Mouse (Mus musculus) T-helper 1 cell (primary cell): ENCODE results near the gene Arhgap15.

ENCODE experiments used
- in situ Hi-C: fragments of 300-600 bp; cut with MboI, MseI; formaldehyde crosslinking; loops from one replicate; pipeline ENCODE4 v1.15.1; 2025; ENCODE audit warnings: high pct_unique_total_duplicates

Gene Arhgap15

GRCm38 (mm10) chr2:44029035-44029715 is 280.6 kb downstream of the Arhgap15 start:
- in situ Hi-C loops, result no loop called here

GRCm38 (mm10) chr2:44029865-44030264 is 281.2 kb downstream of the Arhgap15 start:
- in situ Hi-C loops, result no loop called here

GRCm38 (mm10) chr2:44039522-44040203 is 291.0 kb downstream of the Arhgap15 start:
- in situ Hi-C loops, result no loop called here

GRCm38 (mm10) chr2:44044088-44044487 is 295.5 kb downstream of the Arhgap15 start:
- in situ Hi-C loops, result no loop called here

- in situ Hi-C loops, result no loop called here
Observed at GRCm38 (mm10) chr2:44044634-44045033, 296.0 kb downstream of the Arhgap15 start.

- in situ Hi-C loops, result no loop called here
Observed at GRCm38 (mm10) chr2:44045231-44045630, 296.6 kb downstream of the Arhgap15 start.

GRCm38 (mm10) chr2:44060306-44060705 is 311.7 kb downstream of the Arhgap15 start:
- in situ Hi-C loops, result no loop called here

- in situ Hi-C loops, result no loop called here
Observed at GRCm38 (mm10) chr2:44060716-44061115, 312.1 kb downstream of the Arhgap15 start.

- in situ Hi-C loops, result no loop called here
Observed at GRCm38 (mm10) chr2:44065067-44065466, 316.4 kb downstream of the Arhgap15 start.

GRCm38 (mm10) chr2:44068151-44068840 is 319.7 kb downstream of the Arhgap15 start:
- in situ Hi-C loops, result no loop called here

- in situ Hi-C loops, result no loop called here
Observed at GRCm38 (mm10) chr2:44068906-44069305, 320.3 kb downstream of the Arhgap15 start.

- in situ Hi-C loops, result no loop called here
Observed at GRCm38 (mm10) chr2:44076570-44076969, 327.9 kb downstream of the Arhgap15 start.

- in situ Hi-C loops, result no loop called here
Observed at GRCm38 (mm10) chr2:44080530-44080929, 331.9 kb downstream of the Arhgap15 start.

GRCm38 (mm10) chr2:44081241-44081640 is 332.6 kb downstream of the Arhgap15 start:
- in situ Hi-C loops, result no loop called here

GRCm38 (mm10) chr2:44084471-44084870 is 335.8 kb downstream of the Arhgap15 start:
- in situ Hi-C loops, result no loop called here

- in situ Hi-C loops, result no loop called here
Observed at GRCm38 (mm10) chr2:44086403-44087056, 337.9 kb downstream of the Arhgap15 start.

- in situ Hi-C loops, result no loop called here
Observed at GRCm38 (mm10) chr2:44098552-44098951, 349.9 kb downstream of the Arhgap15 start.

GRCm38 (mm10) chr2:44102351-44102750 is 353.7 kb downstream of the Arhgap15 start:
- in situ Hi-C loops, result no loop called here

GRCm38 (mm10) chr2:44103321-44103720 is 354.7 kb downstream of the Arhgap15 start:
- in situ Hi-C loops, result no loop called here

GRCm38 (mm10) chr2:44103742-44104141 is 355.1 kb downstream of the Arhgap15 start:
- in situ Hi-C loops, result no loop called here

GRCm38 (mm10) chr2:44104282-44105197 is 355.9 kb downstream of the Arhgap15 start:
- in situ Hi-C loops, result no loop called here
